Mouse (Mus musculus): ENCODE data around the gene Pcdh20.

The Pcdh20 gene

DNA sequence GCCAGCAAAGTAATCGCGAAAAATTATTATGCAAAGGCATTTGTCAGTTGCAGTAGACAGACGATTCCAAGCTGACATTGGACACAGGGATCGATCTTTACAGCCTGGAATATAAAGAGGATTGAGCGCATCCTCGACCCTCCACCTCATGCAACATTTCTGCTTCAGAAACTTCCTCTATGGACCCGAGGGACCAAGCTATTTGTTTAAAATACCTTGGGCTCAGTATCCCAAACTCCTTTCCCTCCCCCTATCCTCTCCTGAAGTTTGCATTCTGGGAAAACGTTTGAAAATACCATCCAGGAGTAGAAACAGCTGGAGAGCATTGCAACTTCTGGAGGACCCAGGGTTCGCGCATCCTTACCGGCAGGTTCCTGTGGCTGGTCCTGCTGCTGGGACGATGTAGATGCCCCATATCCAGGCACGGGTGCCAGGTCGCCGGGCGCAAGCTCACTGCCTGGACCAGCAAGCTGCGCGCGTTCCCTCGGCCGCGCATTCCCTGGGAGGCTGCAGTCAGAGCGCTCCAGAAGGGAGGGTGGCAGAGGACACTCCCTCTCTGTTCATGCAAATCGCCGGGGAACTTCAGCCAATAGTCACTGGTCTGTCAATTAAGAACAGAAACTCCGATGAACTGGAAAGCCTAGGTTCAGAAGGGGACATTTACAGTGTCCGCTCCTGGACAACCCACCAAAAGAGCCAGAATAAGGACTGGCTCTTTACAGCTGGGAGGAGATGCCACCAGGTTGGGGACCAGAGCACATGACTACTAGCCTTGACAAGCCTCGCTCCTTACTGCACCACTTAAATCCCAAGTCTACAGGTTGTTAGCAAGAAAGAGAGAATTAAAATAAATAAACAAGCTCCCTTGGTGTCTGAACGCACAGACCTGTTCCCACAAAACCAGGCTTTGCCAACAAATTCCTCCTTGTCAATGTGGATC is at the start of gene Pcdh20:
TSS of gene Pcdh20 (minus strand) at position 902 of the 940 bp plus-strand sequence.
- in situ Hi-C loops (cut with MboI, MseI) = loop anchor here (10.0 kb wide), 2 partner anchors 756 to 1006 kb away; no protein-coding TSS in a partner anchor

DNA sequence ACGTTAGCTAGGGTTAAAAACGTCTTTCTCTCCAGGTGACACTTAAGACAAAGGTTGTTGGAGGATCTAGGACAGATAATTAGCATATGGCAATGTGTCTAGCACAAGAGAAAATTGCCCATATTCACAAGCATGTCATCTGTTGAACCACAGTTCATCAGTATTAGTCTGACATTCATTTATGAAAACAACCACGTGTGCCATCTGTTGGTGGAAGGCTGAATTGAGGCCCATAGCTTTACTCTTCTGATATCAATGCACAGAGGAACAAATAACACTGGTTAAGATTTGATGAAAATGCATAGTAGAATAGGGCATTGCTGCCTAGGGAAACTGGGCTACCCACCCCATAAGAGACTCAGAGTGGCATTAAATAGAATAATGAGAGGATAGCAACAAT is 8.7 kb upstream of the Pcdh20 start:
- in situ Hi-C loops (cut with MboI, MseI) = loop anchor here (10.0 kb wide), 2 partner anchors 765 to 1015 kb away; no protein-coding TSS in a partner anchor

DNA sequence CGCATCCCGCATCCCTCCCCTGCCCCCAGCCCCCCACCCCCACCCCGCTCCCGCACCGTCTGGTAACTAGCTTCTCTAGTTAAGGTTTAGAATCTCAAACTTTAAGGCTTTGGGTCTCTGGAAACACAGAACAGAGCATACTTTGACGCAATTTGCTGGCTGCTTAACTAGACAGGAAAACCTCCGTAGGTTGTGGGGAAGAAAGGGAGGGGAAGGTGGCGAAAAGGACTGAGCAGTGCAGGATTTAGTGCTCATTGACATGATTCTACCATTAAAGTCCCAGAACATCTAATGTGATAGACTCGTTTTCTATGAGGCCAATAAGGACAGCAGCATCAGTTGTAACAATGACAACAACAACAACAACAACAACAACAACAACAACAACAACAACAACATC is 1.2 kb downstream of the Pcdh20 start:
- in situ Hi-C loops (cut with MboI, MseI) = loop anchor here (10.0 kb wide), 2 partner anchors 755 to 1005 kb away; no protein-coding TSS in a partner anchor

DNA sequence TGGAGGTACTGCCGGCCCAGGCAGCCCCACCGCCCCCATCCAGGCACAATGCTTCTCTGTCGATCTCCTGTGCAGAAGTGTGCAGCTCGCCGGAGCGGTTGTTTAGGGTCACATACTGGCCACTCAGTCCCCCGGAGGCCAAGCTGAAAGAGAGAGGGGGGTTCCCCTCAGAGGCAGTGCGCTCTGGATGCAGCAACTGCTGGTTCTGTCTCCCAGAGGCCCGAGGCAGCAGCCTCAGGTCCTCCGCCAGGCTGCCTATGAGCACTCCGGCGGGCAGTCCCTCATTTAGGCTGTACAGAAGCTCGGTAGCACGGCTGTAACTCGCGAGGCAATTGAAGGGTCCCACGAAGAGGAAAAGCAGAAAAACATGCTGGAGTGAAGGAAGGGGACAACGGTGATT is 1.8 kb downstream of the Pcdh20 start:
- in situ Hi-C loops (cut with MboI, MseI) = no loop called here

DNA sequence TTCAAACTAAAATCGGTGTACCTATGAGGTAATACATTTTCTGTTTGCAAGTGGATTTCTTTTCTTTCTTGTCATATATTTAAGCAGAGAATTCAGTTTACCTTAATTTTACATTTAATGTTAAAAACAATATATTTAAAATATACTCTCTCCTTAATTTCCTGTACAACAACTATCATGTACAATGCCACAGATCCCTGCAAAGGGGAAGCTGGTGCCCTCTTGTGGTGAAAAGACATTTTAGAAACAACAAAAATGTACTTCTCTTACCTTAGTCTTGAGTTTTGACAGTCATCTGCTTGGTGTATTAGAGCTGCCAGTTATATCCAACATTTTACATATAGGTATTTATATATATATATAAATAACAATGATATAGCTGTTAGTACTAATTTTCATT is 4.8 kb downstream of the Pcdh20 start:
- in situ Hi-C loops (cut with MboI, MseI) = no loop called here

DNA sequence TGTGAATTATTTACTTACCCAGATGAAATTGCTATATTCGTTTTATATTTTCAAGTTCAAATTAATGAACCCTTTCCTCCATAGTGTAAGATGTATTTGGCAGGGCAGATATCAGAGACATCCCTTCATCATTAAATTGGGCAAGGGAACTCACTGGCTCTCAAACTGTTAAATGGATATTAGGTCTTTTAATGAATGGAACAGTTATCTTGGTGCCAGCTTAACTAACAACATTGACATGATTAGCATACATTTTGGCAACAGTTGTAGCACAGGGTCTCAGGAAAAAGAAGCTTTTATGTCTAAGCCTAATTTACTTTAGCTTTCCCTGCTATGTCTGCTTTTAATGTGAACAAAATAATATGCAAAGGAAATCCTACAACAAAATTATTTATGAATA is 6.8 kb downstream of the Pcdh20 start:
- in situ Hi-C loops (cut with MboI, MseI) = no loop called here

DNA sequence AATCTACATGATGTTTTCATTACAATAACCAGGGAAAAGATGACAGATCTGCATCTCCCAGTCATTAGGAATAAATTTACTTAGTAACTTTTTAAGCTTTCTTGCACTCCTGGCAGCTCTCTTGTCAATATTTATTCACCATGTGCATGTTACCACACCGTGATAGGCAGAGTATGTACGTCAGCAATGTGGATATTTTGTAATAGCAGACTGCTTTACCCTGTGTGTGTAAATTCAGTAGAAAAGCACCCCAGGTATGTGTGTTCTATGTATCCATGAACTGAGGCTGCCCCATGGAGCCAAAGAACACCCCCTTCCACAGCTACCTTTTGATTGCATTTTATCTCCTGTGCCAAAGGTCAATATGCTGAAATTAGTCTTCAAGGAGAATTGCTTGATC is 7.8 kb downstream of the Pcdh20 start:
- in situ Hi-C loops (cut with MboI, MseI) = no loop called here

DNA sequence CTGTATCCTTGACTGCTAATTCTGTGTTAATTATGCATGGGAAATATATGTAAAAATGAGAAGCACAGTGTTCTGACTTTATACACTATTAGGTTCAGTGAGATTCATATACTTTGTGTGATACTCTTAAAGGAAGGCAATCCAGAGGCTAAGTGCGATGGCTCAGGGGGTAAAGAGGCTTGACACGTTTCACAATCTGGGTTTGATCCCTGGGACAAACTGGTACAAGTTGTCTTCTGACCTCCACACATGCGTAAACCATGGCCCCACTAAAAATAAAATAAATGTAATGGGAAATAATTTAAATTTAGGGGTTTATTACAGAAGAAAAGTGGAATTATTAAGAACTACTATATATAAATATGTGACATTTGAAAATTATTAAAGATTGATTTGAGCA is 8.3 kb downstream of the Pcdh20 start:
- in situ Hi-C loops (cut with MboI, MseI) = no loop called here

DNA sequence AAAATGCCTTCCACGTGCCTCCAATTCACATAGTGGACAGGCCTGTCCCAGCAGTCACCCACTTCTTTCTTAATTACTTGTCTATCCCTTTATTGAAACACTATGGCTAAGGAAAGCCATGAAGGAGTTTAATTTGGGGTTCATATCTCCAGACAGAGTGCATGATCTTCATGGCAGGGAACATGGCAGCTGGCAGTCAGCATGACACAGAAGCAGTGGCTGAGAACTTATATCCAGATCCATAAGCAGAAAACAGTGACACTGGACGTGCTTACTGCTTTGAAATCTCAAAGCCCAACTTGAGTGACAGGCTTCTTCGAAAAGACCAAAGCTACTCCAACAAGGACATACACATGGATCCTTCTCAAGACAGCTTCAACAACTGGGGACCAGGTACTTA is 10.5 kb downstream of the Pcdh20 start:
- in situ Hi-C loops (cut with MboI, MseI) = no loop called here

DNA sequence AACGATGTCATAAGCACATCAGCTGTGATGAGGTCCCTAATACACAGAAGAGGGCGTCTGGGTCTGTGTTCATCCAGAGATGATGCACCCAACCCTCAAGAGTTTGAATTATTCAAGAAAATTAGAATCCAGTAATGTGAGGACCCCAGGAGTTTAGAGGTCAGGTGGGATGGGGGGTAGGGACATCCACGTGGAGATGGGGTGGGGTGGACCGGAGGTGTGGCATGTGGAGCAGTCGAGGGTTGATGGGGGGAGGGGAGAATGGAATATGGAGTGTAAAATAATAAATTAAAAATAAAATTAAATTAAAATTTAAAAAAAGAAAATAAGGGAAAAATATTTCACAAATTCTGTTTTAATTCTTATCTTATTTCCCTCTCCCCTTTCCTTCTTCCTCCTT is 27.9 kb downstream of the Pcdh20 start:
- in situ Hi-C loops (cut with MboI, MseI) = no loop called here

DNA sequence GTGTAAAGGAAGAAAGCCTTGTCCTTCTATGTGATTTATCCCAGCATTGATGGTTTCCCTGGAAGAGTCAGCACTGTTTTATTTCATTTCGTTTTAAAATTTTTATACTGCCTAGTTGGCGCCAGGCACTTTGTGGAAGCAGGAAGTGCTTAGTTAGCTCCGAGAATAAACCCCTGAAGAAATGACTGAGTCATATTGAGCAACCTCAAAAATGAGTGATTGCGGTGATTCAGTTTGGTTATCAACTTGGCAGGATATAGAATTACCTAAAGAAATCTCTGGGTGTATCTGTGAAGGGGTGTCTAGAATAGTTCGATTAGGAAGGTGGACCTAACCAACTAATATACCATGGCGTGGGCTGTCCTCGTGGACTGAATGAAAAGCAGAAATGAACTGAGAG is 41.8 kb downstream of the Pcdh20 start:
- in situ Hi-C loops (cut with MboI, MseI) = no loop called here

DNA sequence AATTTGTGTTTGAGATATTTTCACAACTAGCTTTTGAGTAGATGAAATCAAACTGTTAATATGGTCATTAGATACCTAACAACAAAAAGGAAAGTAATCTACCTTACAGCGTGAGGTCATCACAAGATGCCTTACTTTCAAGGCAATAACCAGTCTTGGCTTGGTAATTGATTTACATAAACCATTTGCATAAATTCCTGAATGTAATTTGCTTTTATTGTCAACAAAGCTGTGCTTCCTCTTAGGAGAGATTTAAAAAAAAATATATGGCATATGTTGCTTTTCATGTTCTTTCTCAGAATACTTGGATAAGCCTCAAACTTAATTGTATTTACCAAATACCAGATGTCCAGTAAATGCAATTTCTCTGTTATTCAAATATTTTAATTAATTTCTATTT is 43.8 kb downstream of the Pcdh20 start:
- in situ Hi-C loops (cut with MboI, MseI) = no loop called here
